Mouse (Mus musculus): ENCODE results near the gene Thtpa. TPM values are rescaled to one million over a fixed set of nuclear protein-coding genes. Genes with fewer than 3 reads are reported as not detected.

Thtpa gene
- polyA plus RNA-seq, 1 experiment from 2014 or later = 22.9 TPM

- WGBS = 29% methylated on average over 9 of the region's 9 CpGs
- Histone ChIP-seq H3K9me3 (no peaks in the 10 kb centered on the region), H3K4me3 (no peak overlapping the region), H3K9ac (no peak overlapping the region), H3K4me2 (replicated peaks) (no peak overlapping the region), H3K27me3 (peaks cover 75% of the 10 kb centered on the region), H3K4me1 (peaks cover 37% of the 10 kb centered on the region), H3K27ac (no peak overlapping the region), H3K36me3 (no peaks in the 10 kb centered on the region)
- ATAC-seq (ENCODE audit: low FRiP score, low read depth) = no peak
Observed at GRCm38 (mm10) chr14:55110076-55110475, 15.5 kb downstream of the Thtpa start.

GRCm38 (mm10) chr14:55111720-55112119 lies 17.1 kb downstream of the Thtpa start:
- H3K9ac ChIP-seq = no peak overlapping the region
- H3K4me1 ChIP-seq = peaks cover 45% of the 10 kb centered on the region
- ATAC-seq (ENCODE audit: low FRiP score, low read depth) = no peak
- WGBS = 69% methylated on average over 2 of the region's 2 CpGs
- peaks cover 91% of the 10 kb centered on the region for H3K27me3 ChIP-seq
- no peaks in the 10 kb centered on the region for H3K36me3 ChIP-seq
- H3K4me2 ChIP-seq (replicated peaks) = no peak overlapping the region
- H3K27ac ChIP-seq = no peak overlapping the region
- H3K4me3 ChIP-seq = no peak overlapping the region
- H3K9me3 ChIP-seq = no peaks in the 10 kb centered on the region

GRCm38 (mm10) chr14:55113351-55113974 lies 18.9 kb downstream of the Thtpa start:
- Histone ChIP-seq H3K4me3 (no peak overlapping the region), H3K27ac (no peak overlapping the region), H3K9me3 (no peaks in the 10 kb centered on the region), H3K36me3 (no peaks in the 10 kb centered on the region), H3K27me3 (peaks cover 94% of the 10 kb centered on the region), H3K4me2 (replicated peaks) (peak overlapping the region; percentile 100), H3K4me1 (peaks cover 45% of the 10 kb centered on the region), H3K9ac (no peak overlapping the region; the same call in 1 of the 2 replicates)
- whole genome bisulfite sequencing = 70% methylated on average over 51 of the region's 51 CpGs
- ATAC-seq (ENCODE audit: low FRiP score, low read depth) = no peak

GRCm38 (mm10) chr14:55113975-55114645 lies 19.5 kb downstream of the Thtpa start:
- peak overlapping the region; percentile 68 for H3K4me3 ChIP-seq
- H3K27me3 ChIP-seq = peaks cover 91% of the 10 kb centered on the region
- H3K9me3 ChIP-seq = no peaks in the 10 kb centered on the region
- H3K9ac ChIP-seq = peak overlapping the region; percentile 73
- peaks cover 40% of the 10 kb centered on the region for H3K4me1 ChIP-seq
- peak overlapping the region; percentile 100 for H3K4me2 ChIP-seq (replicated peaks)
- ATAC-seq (ENCODE audit: low FRiP score, low read depth) = no peak
- 8% methylated on average over 26 of the region's 26 CpGs for WGBS
- no peaks in the 10 kb centered on the region for H3K36me3 ChIP-seq
- no peak overlapping the region for H3K27ac ChIP-seq

- Histone ChIP-seq H3K27ac (no peak overlapping the region), H3K4me3 (peak overlapping the region; percentile 68), H3K4me2 (replicated peaks) (peak overlapping the region; percentile 100), H3K4me1 (peaks cover 32% of the 10 kb centered on the region), H3K9ac (peak overlapping the region; percentile 73), H3K27me3 (peaks cover 82% of the 10 kb centered on the region), H3K36me3 (no peaks in the 10 kb centered on the region), H3K9me3 (no peaks in the 10 kb centered on the region)
- WGBS = under 1% methylated on average over 65 of the region's 78 CpGs
- peak; percentile 55; the same call in 1 of the 2 replicates for ATAC-seq (ENCODE audit: low FRiP score, low read depth)
Observed at GRCm38 (mm10) chr14:55114759-55115701, 20.4 kb downstream of the Thtpa start.

GRCm38 (mm10) chr14:55115846-55116245 lies 21.3 kb downstream of the Thtpa start:
- ATAC-seq (ENCODE audit: low FRiP score, low read depth) = no peak
- 0% methylated on average over 8 of the region's 8 CpGs for WGBS
- Histone ChIP-seq H3K9ac (peak overlapping the region; percentile 45), H3K27ac (no peak overlapping the region), H3K4me2 (replicated peaks) (peak overlapping the region; percentile 100), H3K9me3 (no peaks in the 10 kb centered on the region), H3K4me3 (peak overlapping the region; percentile 68), H3K36me3 (no peaks in the 10 kb centered on the region), H3K4me1 (peaks cover 32% of the 10 kb centered on the region), H3K27me3 (peaks cover 74% of the 10 kb centered on the region)

GRCm38 (mm10) chr14:55116425-55117200 lies 22.0 kb downstream of the Thtpa start, which contains the start of gene Jph4:
Gene Jph4 (minus strand): TSS chr14:55116935.
- ATAC-seq (ENCODE audit: low FRiP score, low read depth) = no peak
- H3K4me3 ChIP-seq = peak within 1 kb of the TSS; percentile 68
- WGBS = 3% methylated on average over 21 of the region's 21 CpGs
- no peaks in the 10 kb centered on the region for H3K36me3 ChIP-seq
- H3K27me3 ChIP-seq = peaks cover 66% of the 10 kb centered on the region
- H3K9ac ChIP-seq = peak within 1 kb of the TSS; percentile 45
- no peak within 1 kb of the TSS for H3K27ac ChIP-seq
- H3K4me1 ChIP-seq = peaks cover 32% of the 10 kb centered on the region
- peak within 1 kb of the TSS; percentile 100 for H3K4me2 ChIP-seq (replicated peaks)
- no peaks in the 10 kb centered on the region for H3K9me3 ChIP-seq

GRCm38 (mm10) chr14:55118852-55119251 lies 24.3 kb downstream of the Thtpa start:
- peaks cover 42% of the 10 kb centered on the region for H3K4me1 ChIP-seq
- no peak overlapping the region for H3K9ac ChIP-seq
- H3K36me3 ChIP-seq = no peaks in the 10 kb centered on the region
- ATAC-seq (ENCODE audit: low FRiP score, low read depth) = no peak
- no peak overlapping the region for H3K4me2 ChIP-seq (replicated peaks)
- no peak overlapping the region for H3K27ac ChIP-seq
- H3K27me3 ChIP-seq = peaks cover 45% of the 10 kb centered on the region
- 79% methylated on average over 4 of the region's 4 CpGs for WGBS
- H3K9me3 ChIP-seq = no peaks in the 10 kb centered on the region
- H3K4me3 ChIP-seq = no peak overlapping the region

GRCm38 (mm10) chr14:55119421-55120134 lies 25.0 kb downstream of the Thtpa start:
- no peaks in the 10 kb centered on the region for H3K9me3 ChIP-seq
- 75% methylated on average over 4 of the region's 4 CpGs for WGBS
- no peak overlapping the region for H3K4me3 ChIP-seq
- H3K36me3 ChIP-seq = no peaks in the 10 kb centered on the region
- peaks cover 38% of the 10 kb centered on the region for H3K27me3 ChIP-seq
- peaks cover 35% of the 10 kb centered on the region for H3K4me1 ChIP-seq
- no peak overlapping the region for H3K4me2 ChIP-seq (replicated peaks)
- H3K27ac ChIP-seq = no peak overlapping the region
- no peak for ATAC-seq (ENCODE audit: low FRiP score, low read depth)
- no peak overlapping the region for H3K9ac ChIP-seq

GRCm38 (mm10) chr14:55121947-55122346 lies 27.4 kb downstream of the Thtpa start:
- Histone ChIP-seq H3K4me3 (0 out of 2 replicates have a peak overlapping the region, but pooled peaks have one; percentile 2), H3K4me2 (replicated peaks) (peak overlapping the region; percentile 48), H3K9me3 (no peaks in the 10 kb centered on the region), H3K4me1 (peaks cover 15% of the 10 kb centered on the region), H3K36me3 (no peaks in the 10 kb centered on the region), H3K9ac (0 out of 2 replicates have a peak overlapping the region, but pooled peaks have one; percentile 31), H3K27me3 (peaks cover 14% of the 10 kb centered on the region), H3K27ac (0 out of 2 replicates have a peak overlapping the region, but pooled peaks have one; percentile 16)
- 5% methylated on average over 5 of the region's 5 CpGs for WGBS
- peak; percentile 80 for ATAC-seq (ENCODE audit: low FRiP score, low read depth)
